ENCODE assay signal across 9 mouse cellular contexts in genomic region chr15:83348747-83349146, GRCm38 (mm10). TPM values are rescaled to one million over a fixed set of nuclear protein-coding genes. Genes with fewer than 3 reads are reported as not detected.
DNase-seq lines count a peak whose midpoint lies in the region; ATAC-seq and TF ChIP-seq lines count a peak whose summit lies in the region.
"Had no signal": no experiment of that assay in that cellular context is flagged by ENCODE, and none has a peak within 500 bp of the region (broad histone marks: within the 10 kb centered on the region; RNA-seq: fewer than 3 reads in every experiment).

No protein-coding gene starts in this region.

- no peak; the same call in 1 of the 2 replicates for ATAC-seq in liver, embryonic 16.5 days (ENCODE audit: low read depth)

- in situ Hi-C loops in CH12.LX (cut with MboI; ENCODE audit: low pct_ligation_motif_present, low pct_unique_long_range_greater_than_20kb, low sequenced_read_pairs): no loop called here

- TF ChIP-seq RAD21 in CH12.LX (IDR thresholded peaks at IDR 0.05; ENCODE audit: low read depth, low read length): no peak

- peak; percentile 38 to 58 for DNase-seq in cerebellum, adult 2 months
- no peak for DNase-seq in cerebellum, adult 11 months
- DNase-seq in CH12.LX (ENCODE audit: extremely low read depth): no peak
- DNase-seq in hindbrain, embryonic 10.5 days (ENCODE audit: low spot score): no peak
- no peak for DNase-seq in right cerebral cortex, adult 2 months (ENCODE audit: low spot score in 2 of 2)
- DNase-seq in right cerebral cortex, adult 18-20 months: no peak
- no peak for DNase-seq in adrenal gland, adult 8-10 months
- DNase-seq: adrenal gland, postnatal 36 days had no signal

- dilution Hi-C loops in CH12.LX (cut with MboI; ENCODE audit: extremely low pct_ligation_motif_present, extremely low pct_unique_long_range_greater_than_20kb, low sequenced_read_pairs): no loop called here

- H3K27ac ChIP-seq in cerebellum, adult 2 months (ENCODE audit: insufficient read depth, low read length): no peak overlapping the region
- H3K27ac ChIP-seq in CH12.LX (ENCODE audit: insufficient read depth, low read depth): no peak overlapping the region
- H3K27ac ChIP-seq in hindbrain, embryonic 10.5 days: no peak overlapping the region
- H3K27ac ChIP-seq in liver, embryonic 16.5 days (ENCODE audit: low read length): peak overlapping the region; percentile 60

- TF ChIP-seq POLR2A in cerebellum, adult 2 months (IDR thresholded peaks at IDR 0.05; ENCODE audit: borderline replicate concordance, insufficient read depth, low read length): no peak
- no peak for TF ChIP-seq POLR2A in CH12.LX (IDR thresholded peaks at IDR 0.05; ENCODE audit: low read depth, low read length)

- peak overlapping the region; percentile 52; the same call in 1 of the 2 replicates for H3K4me2 ChIP-seq in CH12.LX (ENCODE audit: insufficient read depth, low read depth, poor library complexity, severe bottlenecking)
- peak overlapping the region; percentile 91 for H3K4me2 ChIP-seq in liver, embryonic 16.5 days (ENCODE audit: low read depth, low read length)

- no peaks in the 10 kb centered on the region for H3K9me3 ChIP-seq in CH12.LX (replicated peaks; ENCODE audit: low read length)
- H3K9me3 ChIP-seq in hindbrain, embryonic 10.5 days: no peaks in the 10 kb centered on the region
- H3K9me3 ChIP-seq in liver, embryonic 16.5 days (replicated peaks; ENCODE audit: control insufficient read depth, low read length): no peaks in the 10 kb centered on the region

- peaks cover 10% of the 10 kb centered on the region for H3K4me1 ChIP-seq in cerebellum, adult 2 months (ENCODE audit: control insufficient read depth, insufficient read depth, low read length)
- peaks cover 3 to 15% of the 10 kb centered on the region in 2 experiments for H3K4me1 ChIP-seq in CH12.LX (ENCODE audit: control insufficient read depth in 1 of 2, insufficient read depth in 2 of 2)
- H3K4me1 ChIP-seq in hindbrain, embryonic 10.5 days (replicated peaks): peaks cover 36% of the 10 kb centered on the region
- peaks cover 42% of the 10 kb centered on the region for H3K4me1 ChIP-seq in liver, embryonic 16.5 days (ENCODE audit: control insufficient read depth, low read depth, low read length)

- peak overlapping the region; percentile 53; the same call in 1 of the 2 replicates for H3K9ac ChIP-seq in CH12.LX (ENCODE audit: insufficient read depth, low read depth)
- H3K9ac ChIP-seq in liver, embryonic 16.5 days (ENCODE audit: low read depth, low read length): peak overlapping the region; percentile 83

- peaks cover 0 to 19% of the 10 kb centered on the region in 2 experiments for H3K36me3 ChIP-seq in CH12.LX (replicated peaks in 1 of 2; ENCODE audit: control insufficient read depth in 1 of 2, insufficient read depth in 1 of 2, low read length in 1 of 2)
- peaks cover 7% of the 10 kb centered on the region; the same call in 1 of the 2 replicates for H3K36me3 ChIP-seq in hindbrain, embryonic 10.5 days
- H3K36me3 ChIP-seq in liver, embryonic 16.5 days (ENCODE audit: control insufficient read depth, insufficient read depth): no peaks in the 10 kb centered on the region

- H3K79me2 ChIP-seq in CH12.LX (replicated peaks; ENCODE audit: control insufficient read depth, extremely low read depth, insufficient read depth, poor library complexity, severe bottlenecking): no peaks in the 10 kb centered on the region

- 12% methylated on average over 4 of the region's 4 CpGs for WGBS in cerebellum, adult 2 months
- WGBS in hindbrain, embryonic 10.5 days: 86% methylated on average over 4 of the region's 4 CpGs
- WGBS in liver, embryonic 16.5 days (ENCODE audit: insufficient replicate concordance): 63% methylated on average over 4 of the region's 4 CpGs

- H3K4me3 ChIP-seq in cerebellum, adult 2 months (replicated peaks; ENCODE audit: insufficient read depth, low read depth, low read length): no peak overlapping the region
- no peak overlapping the region for H3K4me3 ChIP-seq in CH12.LX (replicated peaks in 1 of 3; ENCODE audit: low read depth in 2 of 3, low read length in 2 of 3, poor library complexity in 1 of 3)
- H3K4me3 ChIP-seq in hindbrain, embryonic 10.5 days: peak overlapping the region; percentile 91; the same call in 1 of the 2 replicates
- H3K4me3 ChIP-seq in liver, embryonic 16.5 days (ENCODE audit: low read depth, low read length): peak overlapping the region; percentile 86; the same call in 1 of the 2 replicates

- TF ChIP-seq EP300 in CH12.LX (IDR thresholded peaks at IDR 0.05; ENCODE audit: low read length): no peak

- H3K27me3 ChIP-seq in cerebellum, adult 2 months (ENCODE audit: control insufficient read depth, insufficient read depth, low read length): no peaks in the 10 kb centered on the region
- H3K27me3 ChIP-seq in CH12.LX (replicated peaks): peaks cover 3% of the 10 kb centered on the region
- H3K27me3 ChIP-seq in hindbrain, embryonic 10.5 days (ENCODE audit: insufficient read depth, poor library complexity, severe bottlenecking): peaks cover 9% of the 10 kb centered on the region
- no peaks in the 10 kb centered on the region for H3K27me3 ChIP-seq in liver, embryonic 16.5 days (ENCODE audit: control insufficient read depth, insufficient read depth, low read depth, low read length)

- no peak for TF ChIP-seq CTCF in cerebellum, adult 2 months (IDR thresholded peaks at IDR 0.05; ENCODE audit: borderline replicate concordance, insufficient read depth, low read depth, low read length)
- TF ChIP-seq CTCF in CH12.LX (conservative IDR thresholded peaks at IDR 0.05 in 1 of 2, IDR thresholded peaks at IDR 0.05 in 1 of 2; ENCODE audit: low read depth in 2 of 2, low read length in 2 of 2): no peak

TF ChIP-seq in CH12.LX, 34 proteins besides CTCF, POLR2A, EP300 and RAD21:
- TF ChIP-seq GABPA (IDR thresholded peaks at IDR 0.05; ENCODE audit: insufficient replicate concordance, low read depth, low read length): no peak
TF ChIP-seq in CH12.LX: peak in this region for 0.

RNA-seq across cellular contexts. Expression of gene Arfgap3, which starts 1.3 kb away (rescaled TPM):
- 19.9 and 21.5 TPM in 2 replicates for polyA plus RNA-seq in cerebellum, adult 2 months (2012; rRNA removed)
- total RNA-seq in CH12.LX (2012; rRNA removed) (21.7 and 23.7 TPM in 2 replicates), CH12.LX (2014; rRNA removed) (17.9 and 20.3 TPM in 2 replicates)
- 11.0 and 13.8 TPM in 2 replicates for polyA plus RNA-seq in CH12.LX (2012; ENCODE audit: insufficient read length, low read depth)
- polyA plus RNA-seq in hindbrain, embryonic 10.5 days (2016; fragmentation: Nextera tagmentation; extraction: Ambion mirVana): 33.1 and 36.9 TPM in 2 replicates
- polyA plus RNA-seq in liver, embryonic 16.5 days (2015; fragmentation: Nextera tagmentation; extraction: Ambion mirVana): 17.3 and 18.6 TPM in 2 replicates
- 10 to 100 TPM; 28.9 to 47.7 (median 40.1) TPM for total RNA-seq in adrenal gland, adult 8-10 months (2022)

Comparison
In these comparisons a context has a peak if more than half of its experiments do, and no peak if none do; other contexts are left out.
1. DNase-seq: peak in cerebellum, adult 2 months (2 of 2); none in cerebellum, adult 11 months (single experiment), CH12.LX (single experiment), hindbrain, embryonic 10.5 days (single experiment), right cerebral cortex, adult 2 months (0 of 2), right cerebral cortex, adult 18-20 months (single experiment) and adrenal gland, adult 8-10 months (single experiment).
2. H3K4me3 ChIP-seq: peak in hindbrain, embryonic 10.5 days (single experiment) and liver, embryonic 16.5 days (single experiment); none in cerebellum, adult 2 months (single experiment) and CH12.LX (0 of 3).